Mouse (Mus musculus) testis, adult 2 months (tissue): Measurements from ENCODE around the gene Frmd6.

Source experiments
- CTCF ChIP-seq: fragments of 200-500 bp; IDR thresholded peaks from 2 replicates; pipeline ENCODE4 v1.5.1; 2012; ENCODE audit warnings: low read depth, mild to moderate bottlenecking, inconsistent platforms, low read length, moderate library complexity; ENCODE audit not compliant: control insufficient read depth, insufficient read depth, insufficient replicate concordance
- POLR2A ChIP-seq: fragments of 200-500 bp; IDR thresholded peaks from 2 replicates; pipeline ENCODE4 v1.6.1; 2012; ENCODE audit warnings: low read depth, mild to moderate bottlenecking, inconsistent platforms, low read length, moderate library complexity; ENCODE audit not compliant: control insufficient read depth

DNA sequence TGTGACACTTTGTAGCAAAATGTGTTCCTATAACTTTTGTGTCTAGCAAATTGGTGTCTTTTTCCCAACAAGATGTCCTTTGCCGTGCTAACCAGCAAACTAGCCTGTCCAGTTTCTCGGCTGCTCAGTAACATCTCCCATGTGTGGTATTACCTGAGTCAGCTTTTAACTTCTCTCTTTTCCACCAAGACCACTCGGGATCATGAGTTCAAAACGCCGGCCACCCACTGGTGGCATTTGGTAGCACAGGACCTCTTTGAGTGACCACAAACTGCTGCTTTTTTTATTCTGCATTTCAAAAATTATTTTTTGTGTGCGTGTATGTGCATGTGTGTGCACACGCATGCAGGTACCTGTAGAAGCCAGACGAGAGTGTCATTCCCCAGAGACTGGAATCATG, 73.1 kb downstream of the Frmd6 start:
- no peak for TF ChIP-seq CTCF
- TF ChIP-seq POLR2A = no peak
